Mouse (Mus musculus) inflammation-experienced regulatory T-cells, adult 6 months (primary cell): Measurements from ENCODE around the gene Rassf5. TPM values are rescaled to one million over a fixed set of nuclear protein-coding genes. Genes with fewer than 3 reads are reported as not detected.
A peak's percentile ranks its signal among the peaks of the same experiment; 100 is the strongest.
"Not testable (repeated sequence)": the region's sequence is repeated elsewhere in the genome, so short reads cannot be mapped to it uniquely, and the experiment has no call there.

Experiments used
- ATAC-seq: one replicate; pipeline ENCODE4 v1.8.0; 2017
- polyA plus RNA-seq, 3 experiments: library from polyadenylated mRNA; unstranded; fragments of 100-300 nt; shearing (Covaris generic); gene quantifications; one replicate each; pipeline ENCODE4 v1.2.1; 2017

The Rassf5 gene
- polyA plus RNA-seq, 3 experiments from 2014 or later = 267 to 383 (median 370) TPM

DNA sequence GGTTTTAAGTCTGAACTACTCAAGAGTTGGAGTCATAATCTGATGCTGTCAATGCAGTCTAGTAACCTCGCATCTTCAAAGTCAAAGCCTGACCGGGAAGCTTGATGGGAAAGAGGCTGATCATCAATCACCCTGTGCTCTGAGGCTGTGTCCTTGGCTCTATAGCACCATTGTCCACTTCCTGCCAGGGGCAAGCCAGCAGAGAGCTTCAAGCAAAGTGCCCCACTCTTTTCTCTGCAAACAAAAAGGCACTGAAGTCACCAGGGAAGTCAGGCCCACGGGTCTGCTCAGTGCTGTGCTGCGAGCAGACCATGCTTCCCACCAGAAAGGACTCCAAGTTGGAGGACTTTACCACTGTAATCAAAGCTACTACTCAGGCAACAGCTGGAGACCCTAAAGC is 67.8 kb downstream of the Rassf5 start:
- no peak for ATAC-seq

DNA sequence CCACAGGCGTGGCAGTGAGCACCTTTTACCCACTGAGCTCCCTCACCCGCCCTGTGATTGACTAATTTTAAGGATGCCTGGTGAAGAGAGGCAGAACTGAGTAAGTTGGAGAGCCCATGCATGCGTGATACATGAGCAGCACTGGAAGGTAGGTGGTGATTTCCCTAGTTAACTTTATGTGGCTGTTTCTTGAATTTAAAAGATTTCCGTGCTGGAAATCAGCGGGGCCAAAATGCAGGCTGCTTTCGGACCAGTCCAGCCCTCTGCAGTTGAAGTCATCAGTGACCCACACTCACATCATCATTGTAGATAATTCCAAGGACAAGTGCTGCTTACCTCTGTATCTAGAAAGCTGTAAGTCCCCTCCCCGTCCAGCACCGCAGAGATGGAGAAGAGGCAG is 69.2 kb downstream of the Rassf5 start:
- ATAC-seq = no peak

DNA sequence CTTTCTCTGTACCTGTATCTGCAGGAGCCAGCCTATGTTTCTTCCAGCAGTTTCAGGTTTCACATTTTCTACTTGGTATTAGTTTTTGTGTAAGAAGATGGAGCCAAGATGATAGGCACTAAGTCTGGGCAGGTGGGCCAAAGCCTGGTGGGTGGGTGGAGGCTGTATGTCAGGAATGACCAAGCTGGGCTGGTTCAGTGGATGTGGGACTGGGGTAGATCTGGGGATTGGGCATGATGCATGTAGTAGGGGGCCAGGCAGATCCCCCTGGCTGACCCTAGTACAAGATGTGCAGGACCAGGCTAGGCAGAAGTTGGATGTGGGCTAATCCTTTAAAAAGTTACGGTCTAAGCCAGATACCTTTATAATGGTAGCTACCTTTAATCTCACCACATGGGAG is 69.9 kb downstream of the Rassf5 start:
- ATAC-seq = no peak

DNA sequence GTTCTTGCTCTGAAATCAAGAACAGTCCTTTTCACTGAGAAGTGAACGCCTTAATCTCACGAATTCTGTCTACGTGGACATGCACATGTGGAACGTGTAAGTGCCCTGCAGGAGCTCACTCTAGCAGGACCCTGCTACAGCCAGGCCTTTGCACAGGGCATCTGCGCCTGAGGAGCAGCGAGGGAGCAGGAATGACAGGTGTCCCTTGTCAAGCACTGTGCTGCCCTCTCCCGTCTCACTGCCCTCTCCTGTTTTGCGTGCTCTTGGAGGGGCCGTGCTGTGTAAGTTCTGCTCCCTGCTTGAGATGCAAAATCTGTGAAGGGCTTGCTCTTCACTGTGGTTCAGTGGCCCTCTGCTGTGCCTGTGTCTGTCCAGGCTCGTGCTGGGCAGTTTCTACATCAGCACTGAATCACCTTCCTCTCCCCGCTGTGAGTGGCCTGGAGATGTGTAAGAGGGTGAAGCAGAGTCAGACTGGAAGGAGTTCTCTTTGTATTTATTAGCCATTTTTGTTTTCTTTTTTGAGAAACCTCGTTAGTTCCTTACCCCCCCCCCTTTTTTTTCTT is 70.7 kb downstream of the Rassf5 start:
- no peak for ATAC-seq

DNA sequence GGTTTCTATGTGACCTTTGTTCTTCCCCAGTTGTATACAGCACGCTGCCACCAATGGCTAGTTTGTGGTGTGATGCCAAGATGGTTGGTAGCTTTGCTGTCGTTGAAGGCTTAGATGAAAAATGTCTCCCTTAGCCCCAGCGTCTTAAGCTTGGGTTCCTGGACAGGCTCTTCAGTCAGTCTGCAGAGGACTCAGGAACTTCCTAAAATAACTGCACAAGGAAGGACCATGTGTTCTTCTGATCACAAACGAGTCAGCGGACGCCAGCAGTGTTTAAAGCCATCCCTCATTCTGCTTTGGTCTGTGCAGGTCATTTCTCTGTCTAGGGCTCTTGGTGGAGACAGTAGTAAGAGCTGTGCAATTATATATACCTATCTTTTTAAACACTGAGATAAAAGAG is 71.2 kb downstream of the Rassf5 start:
- ATAC-seq = no peak

DNA sequence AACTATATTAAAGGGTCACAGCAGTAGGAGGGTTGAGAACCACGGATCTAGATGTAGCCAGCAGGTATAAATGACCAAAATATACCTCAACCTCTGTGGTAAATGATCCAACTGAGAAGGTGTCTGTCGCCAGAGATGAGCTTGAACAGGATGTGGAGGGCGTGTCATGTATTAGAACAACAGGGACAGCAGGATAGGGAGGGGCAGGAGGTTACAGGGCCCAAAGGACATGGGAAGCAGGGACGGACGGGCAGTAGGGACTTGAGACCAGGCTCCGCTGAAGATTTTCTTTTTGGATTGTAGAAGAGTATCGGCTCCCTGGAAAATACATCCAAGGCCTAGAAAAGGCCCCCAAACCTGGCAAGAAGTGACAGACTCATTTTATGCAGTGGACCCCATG is 72.1 kb downstream of the Rassf5 start:
- no peak for ATAC-seq

DNA sequence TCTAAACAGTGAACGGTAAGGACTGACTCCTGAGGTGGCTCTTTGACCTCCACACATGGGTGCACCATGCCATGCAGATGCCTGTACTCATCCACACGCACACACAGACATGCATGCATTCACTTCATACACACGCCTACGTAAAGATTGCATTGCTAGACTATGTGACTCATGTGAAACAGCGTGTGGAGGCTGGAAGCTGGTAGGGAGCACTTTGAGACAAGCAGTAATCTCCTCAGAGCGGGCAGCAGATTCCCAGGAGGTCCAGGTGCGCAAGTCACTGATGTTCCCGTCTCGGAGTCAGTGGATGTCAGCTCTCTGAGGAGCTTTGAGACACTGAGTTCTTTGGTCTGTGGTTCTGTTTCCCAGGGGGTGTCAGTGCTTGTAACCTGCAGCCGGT is 77.4 kb downstream of the Rassf5 start:
- no peak for ATAC-seq

DNA sequence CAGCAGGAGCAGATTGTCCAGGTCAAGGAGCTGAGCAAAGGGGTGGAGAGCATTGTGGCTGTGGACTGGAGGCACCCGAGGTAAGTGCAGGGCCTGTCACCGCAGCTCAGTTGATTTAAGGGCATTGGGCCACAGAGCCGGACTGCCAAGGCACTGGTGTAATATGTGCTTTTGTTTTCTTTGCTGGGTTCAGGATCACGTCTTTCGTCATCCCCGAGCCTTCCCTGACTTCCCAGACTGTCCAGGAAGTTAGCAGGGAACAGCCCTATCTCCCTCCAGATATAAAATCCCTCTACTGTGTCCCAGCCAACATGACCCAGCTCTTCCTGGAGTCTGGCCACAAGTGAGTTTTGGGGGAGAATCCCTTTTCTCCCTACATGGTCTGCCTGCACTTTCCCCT is 80.6 kb downstream of the Rassf5 start:
- no peak for ATAC-seq

DNA sequence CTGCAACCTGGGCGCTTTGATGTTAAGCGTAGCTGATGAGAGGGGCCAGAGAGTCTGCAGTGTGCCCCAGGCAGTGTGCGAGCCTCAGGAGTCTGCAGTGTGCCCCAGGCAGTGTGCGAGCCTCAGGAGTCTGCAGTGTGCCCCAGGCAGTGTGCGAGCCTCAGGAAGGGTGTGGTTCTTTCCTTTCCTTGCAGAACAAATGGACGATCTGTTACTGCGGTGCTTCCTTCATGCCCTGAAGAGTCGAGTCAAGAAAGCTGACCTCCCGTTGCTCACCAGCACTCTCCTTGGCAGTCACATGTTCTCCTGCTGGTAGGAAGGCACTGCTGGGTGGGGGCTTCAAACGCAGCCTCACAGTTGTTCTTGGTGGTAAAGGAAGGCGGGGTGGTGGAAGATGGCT is 84.0 kb downstream of the Rassf5 start:
- no peak for ATAC-seq

DNA sequence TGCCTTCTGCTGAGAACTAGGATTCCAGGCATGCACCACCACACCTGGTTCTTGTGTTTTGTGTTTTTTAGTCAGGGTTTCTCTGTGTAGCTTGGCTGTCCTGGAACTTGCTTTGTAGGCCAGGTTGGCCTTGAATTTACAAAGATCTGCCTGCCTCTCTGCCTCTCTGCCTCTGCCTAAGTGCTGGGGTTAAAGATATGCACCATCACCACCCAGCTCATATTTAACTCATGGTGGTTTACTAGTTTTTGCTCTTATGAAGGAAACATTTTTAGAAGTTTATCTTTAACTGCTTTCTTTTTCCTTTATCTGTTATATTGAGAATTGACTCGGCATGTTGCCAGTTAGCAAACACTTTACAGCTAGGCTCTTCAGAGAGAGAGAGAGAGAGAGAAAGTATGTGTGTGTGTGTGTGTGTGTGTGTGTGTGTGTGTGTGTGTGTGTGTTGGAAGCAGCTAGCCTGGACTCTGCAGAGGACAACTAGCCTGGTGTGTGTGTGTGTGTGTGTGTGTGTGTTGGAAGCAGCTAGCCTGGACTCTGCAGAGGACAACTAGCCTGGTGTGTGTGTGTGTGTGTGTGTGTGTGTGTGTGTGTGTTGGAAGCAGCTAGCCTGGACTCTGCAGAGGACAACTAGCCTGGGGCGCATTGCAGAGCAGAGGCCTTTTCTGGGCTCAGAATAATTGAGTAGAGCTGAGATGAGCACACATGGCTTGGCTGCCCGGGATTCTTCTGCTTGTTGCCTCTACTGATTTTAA is 85.3 kb downstream of the Rassf5 start:
- ATAC-seq = not testable (repeated sequence)

DNA sequence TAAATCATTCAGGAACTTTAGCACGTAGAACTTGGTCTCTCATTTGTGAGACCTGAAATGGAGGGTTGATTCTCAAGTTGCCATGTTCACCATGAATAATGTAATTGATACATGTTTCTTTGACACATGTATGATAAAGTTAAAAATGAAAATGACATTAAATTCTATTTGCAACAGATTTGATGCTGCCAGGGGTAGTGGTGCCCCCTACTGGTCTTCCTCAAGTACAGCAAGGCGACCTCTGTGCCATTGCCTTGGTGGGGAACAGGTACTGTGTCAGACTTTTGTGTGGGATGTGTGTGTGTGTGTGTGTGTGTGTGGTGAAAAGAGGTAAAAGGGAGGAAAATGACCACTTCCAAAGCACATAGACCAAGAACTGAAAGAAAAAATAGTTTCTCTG is 89.6 kb downstream of the Rassf5 start:
- ATAC-seq = peak; percentile 25

DNA sequence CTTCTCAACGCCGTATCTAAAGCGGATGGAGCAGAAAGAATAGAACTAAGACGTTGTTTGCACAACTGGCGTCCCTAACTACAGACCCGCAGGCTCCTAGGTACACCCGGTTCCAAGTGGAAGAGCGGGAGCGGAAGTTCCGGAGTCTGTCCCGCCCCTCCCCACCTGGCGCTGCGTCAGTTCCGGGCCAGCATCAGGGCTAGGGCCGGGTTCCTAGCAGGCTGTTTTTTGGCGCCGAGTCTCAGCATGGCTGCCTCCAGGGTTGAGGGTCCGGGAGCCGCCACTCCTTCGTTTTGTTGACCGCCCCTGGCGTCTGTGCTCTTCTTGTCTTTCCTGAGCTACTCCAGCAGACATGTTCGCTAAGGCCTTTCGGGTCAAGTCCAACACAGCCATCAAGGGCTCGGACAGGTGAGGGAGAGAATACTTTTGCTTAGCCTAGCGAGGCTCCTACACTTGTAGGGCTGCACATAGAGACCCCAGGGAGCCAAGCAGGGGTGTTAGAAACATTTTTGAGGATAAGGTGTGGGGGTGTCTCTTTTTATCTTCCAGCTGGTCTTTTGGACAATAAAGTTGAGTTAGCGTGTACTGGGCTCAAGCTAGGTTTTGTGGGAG is 91.9 kb downstream of the Rassf5 start, which contains the start of gene Eif2d:
Eif2d (plus strand) TSS at position 164 of the 612 bp plus-strand sequence.
- peak; percentile 100 for ATAC-seq

DNA sequence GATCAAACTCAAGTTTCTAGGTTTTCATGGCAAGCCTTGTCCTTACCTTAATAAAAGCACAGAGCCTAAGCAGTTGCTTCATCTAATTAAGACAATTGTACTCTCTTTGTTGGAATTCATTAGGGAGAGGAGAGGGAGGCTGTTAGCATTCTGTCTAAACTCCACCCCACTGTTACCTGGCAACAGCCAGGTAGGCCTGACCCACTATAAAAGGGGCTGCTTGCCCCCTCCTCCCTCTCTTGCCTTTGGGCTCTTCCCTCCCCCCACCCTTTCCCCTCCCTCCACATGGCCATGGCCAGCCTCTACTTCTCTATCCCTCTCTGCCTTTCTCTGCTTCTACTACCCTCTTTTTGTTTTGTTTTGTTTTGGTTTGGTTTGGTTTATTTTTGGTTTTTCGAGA is 95.6 kb downstream of the Rassf5 start:
- ATAC-seq = no peak

DNA sequence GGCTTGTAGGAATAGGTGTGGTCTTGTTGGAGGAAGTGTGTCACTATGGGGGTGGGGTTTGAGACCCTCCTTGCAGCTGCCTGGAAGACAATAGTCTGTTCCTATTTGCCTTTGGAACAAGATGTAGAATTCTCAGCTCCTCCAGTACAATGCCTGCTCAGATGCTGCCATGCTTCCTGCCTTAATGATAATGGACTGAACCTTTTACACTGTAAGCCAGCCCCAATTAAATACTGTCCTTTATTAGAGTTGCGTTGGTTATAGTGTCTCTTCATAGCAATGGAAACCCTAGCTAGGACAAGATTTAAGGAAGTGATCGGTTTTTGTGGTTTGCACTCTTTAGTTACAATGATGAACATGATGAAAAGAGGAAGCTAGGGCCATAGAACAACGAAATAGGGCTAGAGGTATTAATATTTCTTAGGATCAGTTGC is 98.9 kb downstream of the Rassf5 start:
- no peak for ATAC-seq

DNA sequence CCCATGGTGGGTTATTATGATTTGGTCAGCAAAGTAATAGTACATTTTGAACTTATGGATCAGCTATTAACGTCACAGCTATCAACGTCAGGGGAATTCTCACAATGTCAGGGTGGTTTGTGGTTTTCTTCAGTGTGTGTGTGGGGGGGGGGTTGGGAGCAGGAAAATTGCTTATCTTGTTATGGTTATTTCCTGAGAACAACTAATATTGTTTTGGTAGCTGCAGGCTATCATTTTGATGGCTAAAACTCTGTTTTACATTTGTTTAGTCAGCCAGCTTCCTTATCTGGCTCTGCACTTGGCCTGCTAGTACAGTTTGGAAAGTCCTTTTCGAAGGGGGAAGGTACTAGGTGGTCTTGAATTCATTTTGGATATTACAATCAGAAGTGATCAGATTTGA is 99.8 kb downstream of the Rassf5 start:
- ATAC-seq = not testable (repeated sequence)

DNA sequence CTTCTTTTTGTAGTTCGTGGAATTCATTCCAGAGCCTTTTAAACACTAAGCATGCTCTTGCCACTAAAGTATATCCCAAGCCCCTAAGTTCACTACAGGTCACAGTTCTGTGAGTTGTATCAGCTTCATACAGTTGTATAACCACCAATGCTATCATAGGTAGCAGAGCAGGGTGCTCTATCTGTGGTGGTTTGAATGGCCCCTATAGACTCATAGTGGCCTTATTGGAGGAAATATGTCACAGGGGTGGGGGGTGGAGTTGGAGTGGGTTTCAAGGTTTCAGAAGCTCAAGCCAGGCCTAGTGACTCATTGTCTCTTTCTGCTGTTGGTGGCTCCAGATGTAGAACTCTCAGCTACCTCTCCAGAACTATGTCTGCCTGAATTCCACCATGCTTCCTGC is 102.6 kb downstream of the Rassf5 start:
- ATAC-seq = no peak

DNA sequence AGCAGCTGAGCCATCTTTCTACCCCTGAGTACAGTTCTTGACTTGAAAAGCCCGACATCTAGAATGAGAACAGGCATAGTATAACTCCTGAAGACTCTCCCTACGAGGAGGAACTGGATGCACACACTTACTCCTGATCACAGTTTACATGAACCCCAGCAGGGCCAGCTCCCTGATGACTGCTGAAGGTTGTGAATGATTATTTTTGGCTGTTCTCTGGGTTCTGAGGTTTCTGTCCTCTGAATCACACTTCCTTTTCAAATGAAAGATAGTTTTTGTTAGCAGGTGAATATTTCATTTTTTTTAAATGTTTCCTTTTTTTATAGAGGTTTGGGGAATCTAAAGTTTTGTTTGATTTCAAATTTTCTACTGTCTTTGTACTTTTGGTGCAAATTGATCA is 103.6 kb downstream of the Rassf5 start:
- ATAC-seq = no peak

DNA sequence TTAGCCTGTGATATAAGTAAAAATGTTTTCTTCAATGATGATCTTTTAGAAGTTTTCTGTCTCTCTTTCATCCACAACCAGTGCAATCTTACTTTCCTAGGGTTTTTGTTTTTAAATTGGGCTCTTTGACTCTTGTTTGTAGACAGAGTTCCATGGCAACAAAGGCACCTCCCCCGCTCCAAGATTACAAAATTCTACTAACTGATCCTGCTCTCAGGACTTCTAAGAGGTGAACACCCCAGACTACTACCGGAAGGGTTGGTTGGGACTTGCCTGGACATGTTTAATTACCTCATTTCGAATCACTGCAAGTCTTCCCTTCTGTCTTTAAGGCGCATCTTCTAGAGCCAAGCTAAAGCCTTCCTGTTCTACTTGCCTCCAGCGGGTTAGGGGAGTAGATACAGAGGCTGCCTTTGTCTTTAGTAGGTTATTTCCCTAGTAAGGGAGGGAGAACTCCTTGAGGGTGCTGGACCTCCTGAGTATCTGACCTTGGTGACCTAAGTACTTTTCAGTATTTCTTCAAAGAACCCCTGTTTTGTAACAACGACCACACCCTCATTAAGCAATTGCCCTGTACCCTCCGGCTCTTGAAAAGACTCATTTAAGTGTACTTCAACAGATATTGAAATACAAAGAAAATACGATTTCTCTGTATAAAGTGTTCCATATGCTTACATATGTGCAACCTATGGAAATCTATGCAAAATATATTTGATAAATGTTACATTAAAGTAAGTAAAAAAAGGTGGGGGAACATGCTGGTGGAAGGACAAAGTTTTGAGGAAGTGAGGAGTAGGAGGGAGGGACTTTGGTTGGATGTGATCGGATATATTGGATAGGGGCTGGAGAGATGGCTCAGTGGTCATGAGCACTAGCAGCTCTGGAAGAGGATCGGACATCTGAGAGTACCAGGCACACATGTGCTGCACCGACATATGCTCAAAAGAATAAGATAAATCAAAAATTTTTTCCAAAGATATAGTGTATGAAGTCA is 105.7 kb downstream of the Rassf5 start:
- no peak for ATAC-seq

DNA sequence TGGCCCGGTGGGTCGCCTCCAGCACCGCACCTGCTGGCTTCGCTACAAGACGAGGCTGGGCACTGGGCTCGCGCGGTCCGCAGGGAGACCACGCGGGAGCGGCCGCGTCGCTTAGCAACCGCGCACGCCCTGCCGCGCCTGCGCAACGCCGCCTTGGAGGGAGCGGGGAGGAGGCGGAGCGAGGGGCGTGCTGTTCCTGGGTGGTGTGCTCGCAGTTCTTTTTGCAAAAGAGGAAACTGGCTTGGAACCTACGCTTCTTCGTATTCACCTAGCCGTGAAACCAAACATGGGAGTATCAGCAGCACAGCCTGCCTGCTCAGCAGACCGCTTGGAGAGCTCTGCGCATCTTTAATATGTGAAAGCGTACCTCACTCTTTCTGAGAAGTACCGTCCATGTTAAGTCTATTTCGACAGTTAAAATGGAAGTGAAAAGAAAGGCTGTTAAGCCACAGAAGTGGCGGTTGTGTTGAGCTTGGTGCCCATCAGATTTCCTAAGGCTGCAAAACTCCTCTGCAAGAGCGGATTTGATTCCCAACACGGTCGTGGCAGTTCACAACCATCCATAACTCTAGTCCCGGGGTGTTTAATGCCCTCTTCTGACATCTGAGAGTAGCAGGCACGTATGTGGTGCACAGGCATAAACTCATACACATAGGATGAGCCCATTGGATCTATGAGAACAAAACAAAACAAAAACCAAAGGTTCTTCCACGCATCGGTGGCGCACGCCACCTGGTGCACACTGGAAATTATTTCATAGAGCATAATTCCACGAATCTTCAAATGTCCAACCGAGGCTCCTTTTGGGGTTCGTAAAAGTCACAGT is 106.7 kb downstream of the Rassf5 start, which contains the start of gene Dyrk3:
Dyrk3 (minus strand) TSS at position 150 of the 826 bp plus-strand sequence.
- peak; percentile 86 for ATAC-seq

DNA sequence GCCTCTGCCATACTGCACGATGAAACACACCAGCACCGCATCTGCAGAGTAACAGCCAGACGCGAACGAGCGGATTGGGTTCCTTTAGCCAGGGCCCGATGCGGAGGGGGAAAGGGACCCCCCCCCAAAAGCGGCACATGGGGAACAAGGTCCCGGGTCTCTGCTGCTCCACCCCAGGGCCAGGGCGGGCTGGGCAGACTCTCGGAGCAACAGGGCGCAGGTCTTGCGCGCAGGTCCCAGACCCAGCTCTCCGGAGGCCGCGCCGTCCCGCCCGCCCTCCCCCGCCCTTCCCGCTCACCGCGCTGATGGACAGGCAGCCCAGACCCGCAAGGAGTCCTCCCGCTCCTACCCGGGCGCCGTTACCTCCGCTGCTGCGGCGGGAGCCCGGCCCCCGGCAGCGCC is 107.3 kb downstream of the Rassf5 start:
- ATAC-seq = peak; percentile 32

DNA sequence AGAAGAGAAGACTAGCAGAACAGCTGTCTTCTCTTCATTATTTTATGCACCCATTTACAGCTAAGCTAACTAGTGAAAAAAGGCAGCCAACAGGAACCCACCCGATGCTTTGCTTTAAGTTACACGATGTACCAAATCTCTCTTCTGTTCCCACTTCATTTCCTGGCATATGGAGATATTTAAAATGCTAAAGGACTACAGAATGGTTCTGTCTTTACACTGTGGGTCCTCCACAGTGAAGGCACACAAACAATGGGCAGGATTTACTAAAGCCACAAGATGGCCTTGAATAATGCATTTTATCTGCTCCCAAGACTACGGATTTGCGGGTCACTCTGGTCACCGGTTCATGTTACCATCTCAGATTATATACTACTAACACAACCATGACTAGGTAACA is 107.9 kb downstream of the Rassf5 start:
- ATAC-seq = no peak
